Mouse (Mus musculus): ENCODE measurements around the gene Agap1. TPM values are rescaled to one million over a fixed set of nuclear protein-coding genes. Genes with fewer than 3 reads are reported as not detected.

The Agap1 gene
- polyA plus RNA-seq, 1 experiment from 2014 or later: 17.9 TPM

- no peaks in the 10 kb centered on the region for H3K36me3 ChIP-seq (ENCODE audit: control insufficient read depth, insufficient read depth, low read length)
- H3K4me2 ChIP-seq (ENCODE audit: low read length): no peak overlapping the region
- no peak overlapping the region for H3K9ac ChIP-seq (ENCODE audit: low read length)
- H3K4me3 ChIP-seq (ENCODE audit: low read depth, low read length): no peak overlapping the region
- H3K27ac ChIP-seq (ENCODE audit: low read depth): no peak overlapping the region
- DNase-seq (ENCODE audit: low spot score) (no peak), ATAC-seq (replicated peaks; ENCODE audit: low FRiP score, low TSS enrichment, low read depth) (no peak)
- H3K27me3 ChIP-seq (replicated peaks; ENCODE audit: control insufficient read depth, insufficient read depth, low read length): no peaks in the 10 kb centered on the region
- WGBS: 48% methylated on average over 18 of the region's 18 CpGs
- peaks cover 17% of the 10 kb centered on the region for H3K4me1 ChIP-seq (replicated peaks; ENCODE audit: control insufficient read depth, insufficient read depth, low read length)
- H3K9me3 ChIP-seq (ENCODE audit: control insufficient read depth, low read length): no peaks in the 10 kb centered on the region
These were observed 83.7 kb downstream of the Agap1 start for GRCm38 (mm10) chr1:89538163-89538946.

GRCm38 (mm10) chr1:89539127-89539526 is 84.5 kb downstream of the Agap1 start:
- H3K27me3 ChIP-seq (replicated peaks; ENCODE audit: control insufficient read depth, insufficient read depth, low read length): no peaks in the 10 kb centered on the region
- DNase-seq (ENCODE audit: low spot score) (no peak), ATAC-seq (replicated peaks; ENCODE audit: low FRiP score, low TSS enrichment, low read depth) (no peak)
- WGBS: 62% methylated on average over 13 of the region's 13 CpGs
- H3K9ac ChIP-seq (ENCODE audit: low read length): no peak overlapping the region
- H3K9me3 ChIP-seq (ENCODE audit: control insufficient read depth, low read length): no peaks in the 10 kb centered on the region
- H3K4me3 ChIP-seq (ENCODE audit: low read depth, low read length): no peak overlapping the region
- H3K4me2 ChIP-seq (ENCODE audit: low read length): no peak overlapping the region
- no peak overlapping the region for H3K27ac ChIP-seq (ENCODE audit: low read depth)
- H3K4me1 ChIP-seq (replicated peaks; ENCODE audit: control insufficient read depth, insufficient read depth, low read length): peaks cover 11% of the 10 kb centered on the region
- H3K36me3 ChIP-seq (ENCODE audit: control insufficient read depth, insufficient read depth, low read length): no peaks in the 10 kb centered on the region

GRCm38 (mm10) chr1:89541151-89541550 is 86.5 kb downstream of the Agap1 start:
- Histone ChIP-seq H3K9me3 (ENCODE audit: control insufficient read depth, low read length) (no peaks in the 10 kb centered on the region), H3K9ac (ENCODE audit: low read length) (no peak overlapping the region), H3K4me1 (replicated peaks; ENCODE audit: control insufficient read depth, insufficient read depth, low read length) (peaks cover 11% of the 10 kb centered on the region), H3K36me3 (ENCODE audit: control insufficient read depth, insufficient read depth, low read length) (no peaks in the 10 kb centered on the region), H3K27me3 (replicated peaks; ENCODE audit: control insufficient read depth, insufficient read depth, low read length) (no peaks in the 10 kb centered on the region), H3K4me2 (ENCODE audit: low read length) (no peak overlapping the region), H3K27ac (ENCODE audit: low read depth) (no peak overlapping the region), H3K4me3 (ENCODE audit: low read depth, low read length) (no peak overlapping the region)
- DNase-seq (ENCODE audit: low spot score) (no peak), ATAC-seq (replicated peaks; ENCODE audit: low FRiP score, low TSS enrichment, low read depth) (no peak)
- WGBS: 40% methylated on average over 13 of the region's 13 CpGs

GRCm38 (mm10) chr1:89542464-89542863 is 87.9 kb downstream of the Agap1 start:
- DNase-seq (ENCODE audit: low spot score): no peak
- ATAC-seq (replicated peaks; ENCODE audit: low FRiP score, low TSS enrichment, low read depth): no peak
- WGBS: 56% methylated on average over 6 of the region's 6 CpGs

GRCm38 (mm10) chr1:89543312-89543711 is 88.7 kb downstream of the Agap1 start:
- no peak overlapping the region for H3K4me2 ChIP-seq (ENCODE audit: low read length)
- ATAC-seq (replicated peaks; ENCODE audit: low FRiP score, low TSS enrichment, low read depth) (no peak), DNase-seq (ENCODE audit: low spot score) (no peak)
- no peaks in the 10 kb centered on the region for H3K27me3 ChIP-seq (replicated peaks; ENCODE audit: control insufficient read depth, insufficient read depth, low read length)
- no peak overlapping the region for H3K9ac ChIP-seq (ENCODE audit: low read length)
- H3K9me3 ChIP-seq (ENCODE audit: control insufficient read depth, low read length): no peaks in the 10 kb centered on the region
- H3K27ac ChIP-seq (ENCODE audit: low read depth): no peak overlapping the region
- no peak overlapping the region for H3K4me3 ChIP-seq (ENCODE audit: low read depth, low read length)
- H3K4me1 ChIP-seq (replicated peaks; ENCODE audit: control insufficient read depth, insufficient read depth, low read length): peaks cover 13% of the 10 kb centered on the region
- H3K36me3 ChIP-seq (ENCODE audit: control insufficient read depth, insufficient read depth, low read length): no peaks in the 10 kb centered on the region
- WGBS: 72% methylated on average over 6 of the region's 6 CpGs

More at GRCm38 (mm10) chr1:89542464-89542863, 87.9 kb downstream of the Agap1 start:
- Histone ChIP-seq H3K36me3 (ENCODE audit: control insufficient read depth, insufficient read depth, low read length) (no peaks in the 10 kb centered on the region), H3K4me3 (ENCODE audit: low read depth, low read length) (no peak overlapping the region), H3K27me3 (replicated peaks; ENCODE audit: control insufficient read depth, insufficient read depth, low read length) (no peaks in the 10 kb centered on the region), H3K9ac (ENCODE audit: low read length) (no peak overlapping the region), H3K9me3 (ENCODE audit: control insufficient read depth, low read length) (no peaks in the 10 kb centered on the region), H3K27ac (ENCODE audit: low read depth) (no peak overlapping the region), H3K4me1 (replicated peaks; ENCODE audit: control insufficient read depth, insufficient read depth, low read length) (peaks cover 13% of the 10 kb centered on the region), H3K4me2 (ENCODE audit: low read length) (no peak overlapping the region)

GRCm38 (mm10) chr1:89544094-89544493 is 89.5 kb downstream of the Agap1 start:
- peaks cover 11% of the 10 kb centered on the region; the same call in 1 of the 2 replicates for H3K4me1 ChIP-seq (replicated peaks; ENCODE audit: control insufficient read depth, insufficient read depth, low read length)
- no peaks in the 10 kb centered on the region for H3K36me3 ChIP-seq (ENCODE audit: control insufficient read depth, insufficient read depth, low read length)

GRCm38 (mm10) chr1:89545099-89545498 is 90.5 kb downstream of the Agap1 start:
- Histone ChIP-seq H3K27ac (ENCODE audit: low read depth) (no peak overlapping the region), H3K4me1 (replicated peaks; ENCODE audit: control insufficient read depth, insufficient read depth, low read length) (peaks cover 11% of the 10 kb centered on the region; the same call in 1 of the 2 replicates), H3K4me2 (ENCODE audit: low read length) (no peak overlapping the region), H3K4me3 (ENCODE audit: low read depth, low read length) (no peak overlapping the region), H3K9ac (ENCODE audit: low read length) (no peak overlapping the region), H3K9me3 (ENCODE audit: control insufficient read depth, low read length) (no peaks in the 10 kb centered on the region), H3K27me3 (replicated peaks; ENCODE audit: control insufficient read depth, insufficient read depth, low read length) (no peaks in the 10 kb centered on the region), H3K36me3 (ENCODE audit: control insufficient read depth, insufficient read depth, low read length) (no peaks in the 10 kb centered on the region)
- DNase-seq (ENCODE audit: low spot score): no peak
- WGBS: 82% methylated on average over 4 of the region's 4 CpGs
- ATAC-seq (replicated peaks; ENCODE audit: low FRiP score, low TSS enrichment, low read depth): no peak

More at GRCm38 (mm10) chr1:89544094-89544493, 89.5 kb downstream of the Agap1 start:
- ATAC-seq (replicated peaks; ENCODE audit: low FRiP score, low TSS enrichment, low read depth) (no peak), DNase-seq (ENCODE audit: low spot score) (no peak)
- Histone ChIP-seq H3K4me3 (ENCODE audit: low read depth, low read length) (no peak overlapping the region), H3K27ac (ENCODE audit: low read depth) (no peak overlapping the region), H3K4me2 (ENCODE audit: low read length) (no peak overlapping the region), H3K27me3 (replicated peaks; ENCODE audit: control insufficient read depth, insufficient read depth, low read length) (no peaks in the 10 kb centered on the region), H3K9me3 (ENCODE audit: control insufficient read depth, low read length) (no peaks in the 10 kb centered on the region), H3K9ac (ENCODE audit: low read length) (no peak overlapping the region)
- 86% methylated on average over 4 of the region's 4 CpGs for WGBS

- no peak for ATAC-seq (replicated peaks; ENCODE audit: low FRiP score, low TSS enrichment, low read depth)
- H3K4me1 ChIP-seq (replicated peaks; ENCODE audit: control insufficient read depth, insufficient read depth, low read length): peaks cover 10% of the 10 kb centered on the region; the same call in 1 of the 2 replicates
- no peaks in the 10 kb centered on the region for H3K9me3 ChIP-seq (ENCODE audit: control insufficient read depth, low read length)
- H3K27ac ChIP-seq (ENCODE audit: low read depth): no peak overlapping the region
- H3K36me3 ChIP-seq (ENCODE audit: control insufficient read depth, insufficient read depth, low read length): no peaks in the 10 kb centered on the region
- WGBS: 64% methylated on average over 18 of the region's 18 CpGs
- H3K27me3 ChIP-seq (replicated peaks; ENCODE audit: control insufficient read depth, insufficient read depth, low read length): no peaks in the 10 kb centered on the region
- no peak for DNase-seq (ENCODE audit: low spot score)
- H3K4me2 ChIP-seq (ENCODE audit: low read length): no peak overlapping the region
- H3K4me3 ChIP-seq (ENCODE audit: low read depth, low read length): no peak overlapping the region
- no peak overlapping the region for H3K9ac ChIP-seq (ENCODE audit: low read length)
These were observed 93.2 kb downstream of the Agap1 start for GRCm38 (mm10) chr1:89547525-89548504.

Data from intestine, embryonic 14.5 days (tissue).